Mouse (Mus musculus) embryonic facial prominence, embryonic 11.5 days (tissue): ENCODE results near the gene Zfp740. TPM values are rescaled to one million over a fixed set of nuclear protein-coding genes. Genes with fewer than 3 reads are reported as not detected.

Experiments used
- ATAC-seq: fragments of 200-750 bp; cut with Nextera tagmentation; replicated peaks from 2 replicates; pipeline ENCODE4 v1.8.0; 2017; ENCODE audit warnings: low read depth; ENCODE audit not compliant: insufficient number of reproducible peaks, low FRiP score, low TSS enrichment
- DNase-seq: peaks from one replicate; pipeline ENCODE4 v3.0.0-alpha.2; 2015; ENCODE audit warnings: low spot score
- H3K27ac ChIP-seq: fragments of 300-500 bp; sonication (generic); replicated peaks from 2 replicates; pipeline ENCODE4 v1.5.1; 2014; ENCODE audit warnings: mild to moderate bottlenecking, low read depth, low read length, control low read depth
- H3K27me3 ChIP-seq: fragments of 300-500 bp; sonication (generic); 2 replicates; pipeline ENCODE4 v1.6.1; 2014; ENCODE audit warnings: mild to moderate bottlenecking, low read length, moderate library complexity, mixed read lengths; ENCODE audit not compliant: control insufficient read depth, insufficient read depth
- H3K36me3 ChIP-seq: fragments of 300-500 bp; sonication (generic); replicated peaks from 2 replicates; pipeline ENCODE4 v1.6.1; 2014; ENCODE audit warnings: low read depth, mild to moderate bottlenecking, low read length, moderate library complexity, mixed read lengths; ENCODE audit not compliant: control insufficient read depth, insufficient read depth
- H3K4me1 ChIP-seq: fragments of 300-500 bp; sonication (generic); 2 replicates; pipeline ENCODE4 v1.6.1; 2014; ENCODE audit warnings: low read length, mixed read lengths; ENCODE audit not compliant: control insufficient read depth, insufficient read depth
- H3K4me2 ChIP-seq: fragments of 300-500 bp; sonication (generic); 2 replicates; pipeline ENCODE4 v1.6.1; 2014; ENCODE audit warnings: low read depth, mild to moderate bottlenecking, control low read depth, low read length, moderate library complexity
- H3K4me3 ChIP-seq: fragments of 300-500 bp; sonication (generic); 2 replicates; pipeline ENCODE4 v1.5.1; 2014; ENCODE audit warnings: low read depth, low read length, control low read depth
- H3K9ac ChIP-seq: fragments of 300-500 bp; sonication (generic); replicated peaks from 2 replicates; pipeline ENCODE4 v1.6.1; 2014; ENCODE audit warnings: mild to moderate bottlenecking, control low read depth, low read length
- H3K9me3 ChIP-seq: fragments of 300-500 bp; sonication (generic); replicated peaks from 2 replicates; pipeline ENCODE4 v1.6.1; 2016; ENCODE audit warnings: mild to moderate bottlenecking, low read length, inconsistent platforms, mixed read lengths; ENCODE audit not compliant: control insufficient read depth
- WGBS: fragments of 180-500 bp; shearing (Covaris S2); extraction: QIAGEN DNeasy Blood & Tissue Kit; methylation state at CpG from one replicate; pipeline ENCODE4 v1.1.7; 2014; 5-methylcytosine and 5-hydroxymethylcytosine counted together
- polyA plus RNA-seq: library from polyadenylated mRNA; unstranded; fragments of >200 nt; fragmentation: Nextera tagmentation; extraction: Ambion mirVana; gene quantifications from 2 replicates; pipeline ENCODE4 v1.2.1, GENCODE M21; 2014

Zfp740 gene
- polyA plus RNA-seq, 1 experiment from 2014 or later: 68.1 TPM

- no peaks in the 10 kb centered on the region for H3K36me3 ChIP-seq
- 53% methylated on average over 3 of the region's 3 CpGs for WGBS
- DNase-seq: peak; percentile 35
These were observed 20.0 kb upstream of the Zfp740 start for GRCm38 (mm10) chr15:102183076-102183475.

DNA sequence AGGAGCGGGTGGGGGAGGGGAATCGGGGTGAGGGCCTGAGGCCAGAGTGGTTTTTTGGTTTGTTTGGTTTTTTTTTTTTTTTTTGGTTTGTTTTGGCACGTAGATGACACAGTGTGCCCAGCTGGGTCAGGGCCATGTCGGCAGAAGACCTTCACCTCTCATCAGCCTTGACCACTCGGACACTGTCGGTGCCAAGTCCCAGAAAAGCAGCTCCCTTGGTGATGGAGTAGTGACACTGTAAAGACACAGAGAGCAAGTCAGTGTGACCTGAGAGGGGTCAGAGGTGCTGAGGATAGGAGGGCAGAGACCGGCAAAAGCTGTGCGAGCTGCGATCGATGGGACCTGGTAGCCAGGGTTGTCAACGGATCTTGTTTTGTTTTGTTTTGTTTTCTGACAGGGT is 16.8 kb upstream of the Zfp740 start:
- H3K27ac ChIP-seq: no peak overlapping the region
- DNase-seq (no peak), ATAC-seq (no peak)
- H3K27me3 ChIP-seq: no peaks in the 10 kb centered on the region
- no peak overlapping the region for H3K4me2 ChIP-seq
- no peak overlapping the region for H3K9ac ChIP-seq
- WGBS: 71% methylated on average over 11 of the region's 11 CpGs
- H3K4me3 ChIP-seq: no peak overlapping the region
- H3K36me3 ChIP-seq: no peaks in the 10 kb centered on the region
- no peaks in the 10 kb centered on the region for H3K9me3 ChIP-seq
- no peaks in the 10 kb centered on the region for H3K4me1 ChIP-seq

More at GRCm38 (mm10) chr15:102183076-102183475, 20.0 kb upstream of the Zfp740 start:
- H3K4me2 ChIP-seq: no peak overlapping the region
- ATAC-seq: no peak
- H3K4me3 ChIP-seq: no peak overlapping the region
- H3K27ac ChIP-seq: no peak overlapping the region
- no peaks in the 10 kb centered on the region for H3K9me3 ChIP-seq
- no peaks in the 10 kb centered on the region for H3K27me3 ChIP-seq
- no peak overlapping the region for H3K9ac ChIP-seq
- H3K4me1 ChIP-seq: no peaks in the 10 kb centered on the region

GRCm38 (mm10) chr15:102188096-102188495 is 15.0 kb upstream of the Zfp740 start:
- no peaks in the 10 kb centered on the region for H3K36me3 ChIP-seq
- no peaks in the 10 kb centered on the region for H3K27me3 ChIP-seq
- 92% methylated on average over 10 of the region's 10 CpGs for WGBS
- no peak overlapping the region for H3K4me3 ChIP-seq
- no peaks in the 10 kb centered on the region for H3K9me3 ChIP-seq
- H3K4me2 ChIP-seq: no peak overlapping the region
- H3K9ac ChIP-seq: no peak overlapping the region
- ATAC-seq (no peak), DNase-seq (no peak)
- H3K4me1 ChIP-seq: no peaks in the 10 kb centered on the region
- no peak overlapping the region for H3K27ac ChIP-seq

DNA sequence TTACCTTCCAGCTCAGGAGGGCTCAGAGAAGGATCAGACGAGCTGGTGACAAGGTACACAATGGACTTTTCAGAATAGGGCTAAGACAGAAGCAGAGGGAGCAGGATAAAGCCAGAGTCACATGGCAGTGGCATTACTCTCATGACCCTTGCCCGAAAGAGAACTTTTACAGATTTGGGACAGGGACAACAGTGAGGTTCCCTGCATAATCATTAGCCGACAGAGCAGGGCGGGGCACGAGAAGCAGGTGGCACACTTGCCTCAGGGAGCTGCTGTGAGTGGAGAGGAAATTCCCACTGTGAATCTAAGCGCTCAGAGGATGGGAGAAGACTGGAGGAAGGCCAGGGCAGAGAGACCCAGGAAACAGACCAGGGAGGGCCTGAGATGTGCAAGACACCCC is 14.2 kb upstream of the Zfp740 start:
- Histone ChIP-seq H3K9me3 (no peaks in the 10 kb centered on the region), H3K9ac (no peak overlapping the region), H3K4me1 (no peaks in the 10 kb centered on the region), H3K4me3 (no peak overlapping the region), H3K27me3 (no peaks in the 10 kb centered on the region), H3K27ac (no peak overlapping the region), H3K4me2 (no peak overlapping the region), H3K36me3 (no peaks in the 10 kb centered on the region)
- no peak for ATAC-seq
- DNase-seq: no peak
- WGBS: 62% methylated on average over 6 of the region's 6 CpGs

GRCm38 (mm10) chr15:102191699-102192098 is 11.3 kb upstream of the Zfp740 start:
- H3K4me2 ChIP-seq: no peak overlapping the region
- H3K9me3 ChIP-seq: no peaks in the 10 kb centered on the region
- no peak overlapping the region for H3K27ac ChIP-seq
- no peak overlapping the region for H3K4me3 ChIP-seq
- ATAC-seq: no peak
- no peaks in the 10 kb centered on the region for H3K4me1 ChIP-seq
- no peak overlapping the region for H3K9ac ChIP-seq
- DNase-seq: no peak
- 60% methylated on average over 7 of the region's 7 CpGs for WGBS
- no peaks in the 10 kb centered on the region for H3K36me3 ChIP-seq
- no peaks in the 10 kb centered on the region for H3K27me3 ChIP-seq

DNA sequence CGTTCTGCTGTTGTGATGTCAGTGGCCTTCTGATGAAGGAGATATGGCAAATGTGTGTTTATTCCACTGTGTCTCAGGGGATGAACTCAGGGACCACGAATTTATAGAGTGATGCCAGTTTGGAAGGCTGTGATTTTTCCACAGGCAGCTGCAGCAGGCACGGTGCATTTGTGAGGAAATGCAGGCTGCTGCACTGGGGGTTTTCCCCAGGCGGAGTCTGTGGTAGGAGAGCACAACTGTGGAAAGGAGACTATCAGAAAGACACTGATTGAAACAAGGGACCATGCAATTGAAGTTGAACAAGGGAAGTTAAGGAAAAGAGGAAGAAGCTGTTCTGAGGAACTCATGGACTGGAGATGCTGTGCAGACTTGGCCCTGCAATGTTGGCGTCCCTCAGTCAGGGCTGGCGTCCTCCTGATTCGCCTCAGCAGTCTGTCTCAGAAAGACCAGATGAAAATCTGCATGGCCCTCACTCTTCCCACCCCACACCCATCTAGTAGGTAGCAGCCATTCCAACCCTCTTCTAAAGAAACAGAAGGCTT is 10.7 kb upstream of the Zfp740 start:
- Histone ChIP-seq H3K9ac (no peak overlapping the region), H3K27ac (no peak overlapping the region), H3K4me1 (no peaks in the 10 kb centered on the region), H3K36me3 (no peaks in the 10 kb centered on the region), H3K4me3 (no peak overlapping the region), H3K9me3 (no peaks in the 10 kb centered on the region), H3K27me3 (no peaks in the 10 kb centered on the region), H3K4me2 (no peak overlapping the region)
- WGBS: 73% methylated on average over 7 of the region's 7 CpGs
- DNase-seq: no peak
- ATAC-seq: no peak

DNA sequence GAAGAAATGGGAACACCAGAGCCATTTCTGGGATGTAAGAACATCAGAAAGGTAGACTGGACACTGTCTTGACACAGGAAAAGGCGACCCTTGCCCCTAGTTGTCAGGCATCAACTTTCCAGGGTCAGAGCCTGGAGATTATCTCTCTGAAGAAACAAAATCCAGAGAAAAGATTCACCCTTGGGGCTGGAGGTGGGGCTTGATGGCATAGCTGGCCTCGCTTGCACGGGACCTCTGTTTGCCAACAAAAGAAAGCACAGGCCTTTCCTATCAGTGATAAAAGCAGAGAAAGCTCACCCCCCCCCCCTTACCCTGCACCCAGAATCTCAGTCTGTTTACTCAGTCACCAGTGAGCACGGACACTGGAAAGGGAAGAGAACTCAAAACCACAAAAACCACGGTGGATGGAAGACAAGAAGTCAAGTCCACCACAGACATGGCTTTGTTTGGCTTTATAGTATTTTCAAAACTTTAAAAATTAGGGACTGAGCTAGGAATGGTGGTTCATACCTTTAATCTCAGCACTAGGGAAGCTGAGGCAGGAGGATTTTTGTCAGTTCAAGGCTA is 10.1 kb upstream of the Zfp740 start:
- no peak for ATAC-seq
- WGBS: 47% methylated on average over 5 of the region's 5 CpGs
- no peak for DNase-seq
- Histone ChIP-seq H3K9ac (no peak overlapping the region), H3K4me1 (no peaks in the 10 kb centered on the region), H3K9me3 (no peaks in the 10 kb centered on the region), H3K4me2 (no peak overlapping the region), H3K4me3 (no peak overlapping the region), H3K27ac (no peak overlapping the region; the same call in 1 of the 2 replicates), H3K27me3 (no peaks in the 10 kb centered on the region), H3K36me3 (no peaks in the 10 kb centered on the region)

GRCm38 (mm10) chr15:102193652-102194051 is 9.4 kb upstream of the Zfp740 start:
- no peaks in the 10 kb centered on the region for H3K4me1 ChIP-seq
- no peak overlapping the region for H3K4me2 ChIP-seq
- H3K9ac ChIP-seq: no peak overlapping the region
- ATAC-seq (no peak), DNase-seq (no peak)
- H3K4me3 ChIP-seq: no peak overlapping the region
- 89% methylated on average over 4 of the region's 4 CpGs for WGBS
- no peaks in the 10 kb centered on the region for H3K36me3 ChIP-seq
- no peaks in the 10 kb centered on the region for H3K27me3 ChIP-seq
- H3K27ac ChIP-seq: no peak overlapping the region
- H3K9me3 ChIP-seq: no peaks in the 10 kb centered on the region
